Mouse (Mus musculus): Measurements from ENCODE around the gene Clcf1. TPM values are rescaled to one million over a fixed set of nuclear protein-coding genes. Genes with fewer than 3 reads are reported as not detected.
A peak's percentile ranks its signal among the peaks of the same experiment; 100 is the strongest.

Clcf1 gene
- polyA plus RNA-seq, 1 experiment, result 16.8 TPM

- Histone ChIP-seq H3K4me3 (ENCODE audit: insufficient read depth, low read length) (no peak within 1 kb of the TSS), H3K4me1 (ENCODE audit: control insufficient read depth, insufficient read depth, low read length) (peaks cover 6% of the 10 kb centered on the region; the same call in 1 of the 2 replicates), H3K27ac (ENCODE audit: insufficient read depth, low read length) (no peak within 1 kb of the TSS)
- TF ChIP-seq POLR2A (IDR thresholded peaks at IDR 0.05; ENCODE audit: low read depth, low read length) (peak; percentile 66), CTCF (IDR thresholded peaks at IDR 0.05; ENCODE audit: borderline replicate concordance, insufficient read depth, low read length) (no peak)
These were observed 38.6 kb upstream of the Clcf1 start, which contains the start of gene Carns1 for GRCm38 (mm10) chr19:4175368-4175947. Carns1 (minus strand) TSS chr19:4175479.

GRCm38 (mm10) chr19:4180411-4180810, 33.6 kb upstream of the Clcf1 start:
- H3K4me3 ChIP-seq (ENCODE audit: insufficient read depth, low read length), result no peak overlapping the region
- H3K27ac ChIP-seq (ENCODE audit: insufficient read depth, low read length), result no peak overlapping the region
- TF ChIP-seq CTCF (IDR thresholded peaks at IDR 0.05; ENCODE audit: borderline replicate concordance, insufficient read depth, low read length) (no peak), POLR2A (IDR thresholded peaks at IDR 0.05; ENCODE audit: low read depth, low read length) (no peak)
- 0 out of 2 replicates have a peak, but pooled peaks cover 1% of the 10 kb centered on the region for H3K4me1 ChIP-seq (ENCODE audit: control insufficient read depth, insufficient read depth, low read length)

GRCm38 (mm10) chr19:4181892-4182291, 32.1 kb upstream of the Clcf1 start:
- TF ChIP-seq POLR2A (IDR thresholded peaks at IDR 0.05; ENCODE audit: low read depth, low read length), result no peak
- TF ChIP-seq CTCF (IDR thresholded peaks at IDR 0.05; ENCODE audit: borderline replicate concordance, insufficient read depth, low read length), result no peak
- H3K27ac ChIP-seq (ENCODE audit: insufficient read depth, low read length), result no peak overlapping the region
- H3K4me3 ChIP-seq (ENCODE audit: insufficient read depth, low read length), result no peak overlapping the region
- H3K4me1 ChIP-seq (ENCODE audit: control insufficient read depth, insufficient read depth, low read length), result 0 out of 2 replicates have a peak, but pooled peaks cover 3% of the 10 kb centered on the region

GRCm38 (mm10) chr19:4183689-4184088, 30.3 kb upstream of the Clcf1 start:
- no peak overlapping the region for H3K4me3 ChIP-seq (ENCODE audit: insufficient read depth, low read length)
- no peak overlapping the region for H3K27ac ChIP-seq (ENCODE audit: insufficient read depth, low read length)
- H3K4me1 ChIP-seq (ENCODE audit: control insufficient read depth, insufficient read depth, low read length), result 0 out of 2 replicates have a peak, but pooled peaks cover 3% of the 10 kb centered on the region
- TF ChIP-seq CTCF (IDR thresholded peaks at IDR 0.05; ENCODE audit: borderline replicate concordance, insufficient read depth, low read length) (no peak), POLR2A (IDR thresholded peaks at IDR 0.05; ENCODE audit: low read depth, low read length) (no peak)

GRCm38 (mm10) chr19:4184976-4185975, 28.8 kb upstream of the Clcf1 start:
- Histone ChIP-seq H3K27ac (ENCODE audit: insufficient read depth, low read length) (no peak overlapping the region), H3K4me1 (ENCODE audit: control insufficient read depth, insufficient read depth, low read length) (0 out of 2 replicates have a peak, but pooled peaks cover 3% of the 10 kb centered on the region), H3K4me3 (ENCODE audit: insufficient read depth, low read length) (no peak overlapping the region)
- TF ChIP-seq POLR2A (IDR thresholded peaks at IDR 0.05; ENCODE audit: low read depth, low read length), result no peak
- TF ChIP-seq CTCF (IDR thresholded peaks at IDR 0.05; ENCODE audit: borderline replicate concordance, insufficient read depth, low read length), result no peak

- no peak overlapping the region for H3K27ac ChIP-seq (ENCODE audit: insufficient read depth, low read length)
- no peak overlapping the region for H3K4me3 ChIP-seq (ENCODE audit: insufficient read depth, low read length)
- TF ChIP-seq POLR2A (IDR thresholded peaks at IDR 0.05; ENCODE audit: low read depth, low read length), result no peak
- TF ChIP-seq CTCF (IDR thresholded peaks at IDR 0.05; ENCODE audit: borderline replicate concordance, insufficient read depth, low read length), result no peak
- H3K4me1 ChIP-seq (ENCODE audit: control insufficient read depth, insufficient read depth, low read length), result peaks cover 7% of the 10 kb centered on the region; the same call in 1 of the 2 replicates
These were observed 26.7 kb upstream of the Clcf1 start for GRCm38 (mm10) chr19:4187303-4187702.

GRCm38 (mm10) chr19:4189051-4189620, 24.9 kb upstream of the Clcf1 start:
- Histone ChIP-seq H3K4me1 (ENCODE audit: control insufficient read depth, insufficient read depth, low read length) (peaks cover 13% of the 10 kb centered on the region), H3K4me3 (ENCODE audit: insufficient read depth, low read length) (no peak overlapping the region), H3K27ac (ENCODE audit: insufficient read depth, low read length) (no peak overlapping the region)
- TF ChIP-seq POLR2A (IDR thresholded peaks at IDR 0.05; ENCODE audit: low read depth, low read length), result no peak
- TF ChIP-seq CTCF (IDR thresholded peaks at IDR 0.05; ENCODE audit: borderline replicate concordance, insufficient read depth, low read length), result no peak

GRCm38 (mm10) chr19:4190831-4191334, 23.2 kb upstream of the Clcf1 start, which contains the start of gene Tbc1d10c:
Tbc1d10c (minus strand) TSS chr19:4191284.
- Histone ChIP-seq H3K27ac (ENCODE audit: insufficient read depth, low read length) (peak within 1 kb of the TSS; percentile 76), H3K4me3 (ENCODE audit: insufficient read depth, low read length) (peak within 1 kb of the TSS; percentile 94), H3K4me1 (ENCODE audit: control insufficient read depth, insufficient read depth, low read length) (peaks cover 10% of the 10 kb centered on the region)
- TF ChIP-seq POLR2A (IDR thresholded peaks at IDR 0.05; ENCODE audit: low read depth, low read length), result no peak
- TF ChIP-seq CTCF (IDR thresholded peaks at IDR 0.05; ENCODE audit: borderline replicate concordance, insufficient read depth, low read length), result no peak

GRCm38 (mm10) chr19:4191528-4192250, 22.3 kb upstream of the Clcf1 start, which contains the start of gene Ppp1ca:
Ppp1ca (plus strand) TSS chr19:4192065.
- peaks cover 18% of the 10 kb centered on the region for H3K4me1 ChIP-seq (ENCODE audit: control insufficient read depth, insufficient read depth, low read length)
- H3K27ac ChIP-seq (ENCODE audit: insufficient read depth, low read length), result peak within 1 kb of the TSS; percentile 76
- H3K4me3 ChIP-seq (ENCODE audit: insufficient read depth, low read length), result peak within 1 kb of the TSS; percentile 94
- TF ChIP-seq CTCF (IDR thresholded peaks at IDR 0.05; ENCODE audit: borderline replicate concordance, insufficient read depth, low read length) (peak; percentile 47; the same call in 1 of the 2 replicates), POLR2A (IDR thresholded peaks at IDR 0.05; ENCODE audit: low read depth, low read length) (peak; percentile 89)
